Mouse (Mus musculus) MEL (cell line): ENCODE data around the gene Slc25a42.

ENCODE experiments used
- BHLHE40 ChIP-seq: IDR thresholded peaks from 2 replicates; pipeline ENCODE4 v1.6.1; 2012; ENCODE audit warnings: low read depth, mild to moderate bottlenecking, inconsistent platforms, low read length, improper control_type of control experiment, borderline replicate concordance
- CTCF ChIP-seq, 3 experiments: IDR thresholded peaks in 2 of 3; conservative IDR thresholded peaks in 1 of 3; 2 replicates each; pipeline ENCODE4 v1.5.1; 2011 to 2012; ENCODE audit warnings: low read length in 3 of 3, low read depth in 2 of 3, mild to moderate bottlenecking in 2 of 3, improper control_type of control experiment in 1 of 3, inconsistent platforms in 1 of 3, mixed read lengths in 1 of 3, moderate library complexity in 1 of 3; ENCODE audit not compliant: control insufficient read depth in 1 of 3, insufficient read depth in 1 of 3, poor library complexity in 1 of 3, severe bottlenecking in 1 of 3
- GATA1 ChIP-seq: IDR thresholded peaks from 2 replicates; pipeline ENCODE4 v1.6.1; 2011; ENCODE audit warnings: low read depth, low read length, improper control_type of control experiment
- RAD21 ChIP-seq: IDR thresholded peaks from 2 replicates; pipeline ENCODE4 v1.6.1; 2011; ENCODE audit warnings: mild to moderate bottlenecking, low read depth, low read length, improper control_type of control experiment
- TCF12 ChIP-seq: IDR thresholded peaks from 2 replicates; pipeline ENCODE4 v1.6.1; 2014; ENCODE audit warnings: low read depth, mild to moderate bottlenecking, inconsistent platforms, low read length, improper control_type of control experiment, moderate library complexity
- ZC3H11A ChIP-seq: IDR thresholded peaks from 2 replicates; pipeline ENCODE4 v1.6.1; 2012; ENCODE audit warnings: low read depth, mild to moderate bottlenecking, inconsistent platforms, low read length, improper control_type of control experiment

- TF ChIP-seq ZC3H11A (no peak), GATA1 (no peak), CTCF (IDR thresholded peaks at IDR 0.05 in 2 of 3, conservative IDR thresholded peaks at IDR 0.05 in 1 of 3; ENCODE audit: control insufficient read depth in 1 of 3, insufficient read depth in 1 of 3, low read depth in 2 of 3, low read length in 3 of 3, poor library complexity in 1 of 3, severe bottlenecking in 1 of 3) (peak in 2 of 3 experiments; percentile 25 to 34; a peak in 3 of 6 replicates), TCF12 (no peak), RAD21 (no peak), BHLHE40 (no peak)
Observed at GRCm38 (mm10) chr8:70240642-70241041, 28.5 kb upstream of the Slc25a42 start.
